ENCODE assay signal across 8 mouse cellular contexts in genomic region chr2:120539778-120540208, GRCm38 (mm10). TPM values are rescaled to one million over a fixed set of nuclear protein-coding genes. Genes with fewer than 3 reads are reported as not detected.
DNase-seq lines count a peak whose midpoint lies in the region; ATAC-seq and TF ChIP-seq lines count a peak whose summit lies in the region.
"Had no signal": no experiment of that assay in that cellular context is flagged by ENCODE, and none has a peak within 500 bp of the region (broad histone marks: within the 10 kb centered on the region; RNA-seq: fewer than 3 reads in every experiment).

No protein-coding gene starts in this region.

- intact Hi-C loops in gastrocnemius, postnatal 14 days (cut with DNase I; ENCODE audit: low total_unique reads) = no loop called here

- WGBS in hindbrain, postnatal 0 days = 10% methylated on average over 1 of the region's 1 CpGs

- peak overlapping the region; percentile 37; the same call in 1 of the 2 replicates for H3K27ac ChIP-seq in hindbrain, postnatal 0 days

- H3K9ac ChIP-seq in hindbrain, postnatal 0 days (replicated peaks; ENCODE audit: low read length) = no peak overlapping the region

- peaks cover 7% of the 10 kb centered on the region for H3K4me1 ChIP-seq in hindbrain, postnatal 0 days (ENCODE audit: insufficient read depth, low read length)

- peaks cover 7% of the 10 kb centered on the region; the same call in 1 of the 2 replicates for H3K36me3 ChIP-seq in hindbrain, postnatal 0 days (ENCODE audit: insufficient read depth, low read length)
- peaks cover 5% of the 10 kb centered on the region; the same call in 1 of the 2 replicates for H3K36me3 ChIP-seq in splenic B cell, adult 2 months (ENCODE audit: control insufficient read depth, insufficient read depth, low read length, poor library complexity, severe bottlenecking)

- TF ChIP-seq CTCF in hindbrain, postnatal 0 days (IDR thresholded peaks at IDR 0.05; ENCODE audit: low read depth) = no peak

- no peaks in the 10 kb centered on the region for H3K27me3 ChIP-seq in hindbrain, postnatal 0 days (ENCODE audit: insufficient read depth, low read length)
- H3K27me3 ChIP-seq in splenic B cell, adult 2 months (ENCODE audit: control insufficient read depth, insufficient read depth, low read length, poor library complexity, severe bottlenecking) = no peaks in the 10 kb centered on the region; the same call in 1 of the 2 replicates

- peak overlapping the region; percentile 36 for H3K4me2 ChIP-seq in hindbrain, postnatal 0 days (ENCODE audit: low read depth, low read length)

- no peak overlapping the region for H3K4me3 ChIP-seq in hindbrain, postnatal 0 days (ENCODE audit: low read length)
- H3K4me3 ChIP-seq: erythroblast, embryonic 14.5 days had no signal

- peak; percentile 94 for DNase-seq in adipocyte (ENCODE audit: low spot score)
- DNase-seq in brain, embryonic 18.5 days (ENCODE audit: low read depth, low spot score) = peak; percentile 72
- peak; percentile 74 for DNase-seq in gastrocnemius, postnatal 14 days
- DNase-seq in hindbrain, postnatal 0 days (ENCODE audit: low spot score) = peak; percentile 93
- DNase-seq in left cerebral cortex, adult 18-20 months (ENCODE audit: low spot score in 2 of 2) = peak; percentile 69 to 73
- DNase-seq in mesoderm, embryonic 11.5 days (ENCODE audit: low read depth, low spot score) = peak; percentile 55
- peak; percentile 78 for DNase-seq in splenic B cell, adult 2 months (ENCODE audit: low read depth, low spot score)

- ATAC-seq in hindbrain, postnatal 0 days = peak; percentile 93

- H3K9me3 ChIP-seq in hindbrain, postnatal 0 days (ENCODE audit: low read length) = no peaks in the 10 kb centered on the region

RNA-seq across cellular contexts. Expression of gene Zfp106, which starts 23.9 kb away (rescaled TPM):
- 100 to 1,000 TPM; 287 to 310 TPM for total RNA-seq in gastrocnemius, postnatal 14 days (2021)
- total RNA-seq in hindbrain, postnatal 0 days (2014; rRNA removed) = 58.9 and 61.5 TPM in 2 replicates
- 40.3 and 41.6 TPM in 2 replicates for polyA plus RNA-seq in hindbrain, postnatal 0 days (2015; fragmentation: Nextera tagmentation; extraction: Ambion mirVana)
- total RNA-seq in left cerebral cortex, adult 18-20 months (2021) = 100 to 1,000 TPM; 168 to 179 TPM

RNA-seq across cellular contexts. Expression of gene Snap23, which starts 27.7 kb away (rescaled TPM):
- total RNA-seq in gastrocnemius, postnatal 14 days (2021) = 10 to 100 TPM; 43.1 to 47.7 TPM
- 14.7 and 20.7 TPM in 2 replicates for total RNA-seq in hindbrain, postnatal 0 days (2014; rRNA removed)
- polyA plus RNA-seq in hindbrain, postnatal 0 days (2015; fragmentation: Nextera tagmentation; extraction: Ambion mirVana) = 10.7 and 13.1 TPM in 2 replicates
- 10 to 100 TPM; 20.0 to 21.1 TPM for total RNA-seq in left cerebral cortex, adult 18-20 months (2021)
